Mouse (Mus musculus) right cerebral cortex, postnatal 14 days (tissue): ENCODE measurements at regions not wholly inside any gene's neighbourhood (a gene's known extent, or its start where the extent isn't known, plus 50 kb on each side); places are given as distances from the start of the nearest gene placed in this dataset.

Experiments
- DNase-seq: peaks from one replicate; pipeline ENCODE4 v3.0.0; 2022

- no peak for DNase-seq
Observed at GRCm38 (mm10) chr4:53319051-53319450, 121.2 kb upstream of the Slc44a1 start.

GRCm38 (mm10) chr4:53318181-53318580 is 122.0 kb upstream of the Slc44a1 start:
- no peak for DNase-seq

- no peak for DNase-seq
Observed at GRCm38 (mm10) chr4:53317453-53317824, 122.8 kb upstream of the Slc44a1 start.

GRCm38 (mm10) chr4:53316796-53317452 is 123.3 kb upstream of the Slc44a1 start:
- no peak for DNase-seq

- DNase-seq = peak; percentile 52
Observed at GRCm38 (mm10) chr4:53315876-53316762, 124.1 kb upstream of the Slc44a1 start.

- peak; percentile 40 for DNase-seq
Observed at GRCm38 (mm10) chr4:53315121-53315875, 124.9 kb upstream of the Slc44a1 start.

GRCm38 (mm10) chr4:53314076-53314475 is 126.1 kb upstream of the Slc44a1 start:
- DNase-seq = no peak

GRCm38 (mm10) chr4:53307121-53307520 is 133.1 kb upstream of the Slc44a1 start:
- no peak for DNase-seq

GRCm38 (mm10) chr4:53304782-53305385 is 135.3 kb upstream of the Slc44a1 start:
- DNase-seq = no peak

GRCm38 (mm10) chr4:53304290-53304654 is 135.9 kb upstream of the Slc44a1 start:
- no peak for DNase-seq

- DNase-seq = no peak
Observed at GRCm38 (mm10) chr4:53303621-53304289, 136.5 kb upstream of the Slc44a1 start.

- DNase-seq = no peak
Observed at GRCm38 (mm10) chr4:53297975-53298374, 138.3 kb upstream of the Abca1 start.

GRCm38 (mm10) chr4:53292606-53293005 is 132.9 kb upstream of the Abca1 start:
- no peak for DNase-seq

- DNase-seq = no peak
Observed at GRCm38 (mm10) chr4:53277741-53278525, 118.2 kb upstream of the Abca1 start.

GRCm38 (mm10) chr4:53270433-53270832 is 110.7 kb upstream of the Abca1 start:
- no peak for DNase-seq

- no peak for DNase-seq
Observed at GRCm38 (mm10) chr4:53269999-53270398, 110.3 kb upstream of the Abca1 start.

- no peak for DNase-seq
Observed at GRCm38 (mm10) chr4:53269251-53269842, 109.7 kb upstream of the Abca1 start.

- DNase-seq = no peak
Observed at GRCm38 (mm10) chr4:53264901-53265300, 105.2 kb upstream of the Abca1 start.

GRCm38 (mm10) chr4:53264501-53264900 is 104.8 kb upstream of the Abca1 start:
- DNase-seq = no peak

- peak; percentile 72 for DNase-seq
Observed at GRCm38 (mm10) chr4:53263776-53264175, 104.1 kb upstream of the Abca1 start.

- DNase-seq = no peak
Observed at GRCm38 (mm10) chr4:53262466-53262865, 102.8 kb upstream of the Abca1 start.
